Mouse (Mus musculus) CH12.LX (cell line): ENCODE measurements at regions not wholly inside any gene's neighbourhood (a gene's known extent, or its start where the extent isn't known, plus 50 kb on each side); places are given as distances from the start of the nearest gene placed in this dataset.

Experiments
- DNase-seq: peaks from one replicate; pipeline ENCODE4 v3.0.0-alpha.2; 2013; ENCODE audit errors: extremely low read depth
- H3K27ac ChIP-seq: 2 replicates; pipeline ENCODE4 v1.5.1; 2012; ENCODE audit warnings: low read depth, mild to moderate bottlenecking, control low read depth, moderate library complexity; ENCODE audit not compliant: insufficient read depth
- H3K27me3 ChIP-seq: replicated peaks from 2 replicates; pipeline ENCODE3; 2012; ENCODE audit warnings: inconsistent platforms
- H3K36me3 ChIP-seq, 2 experiments: replicated peaks in 1 of 2; 2 replicates each; pipeline versions ENCODE3 to v1.6.1; 2012; ENCODE audit warnings: inconsistent platforms in 1 of 2, low read length in 1 of 2, mild to moderate bottlenecking in 1 of 2, mixed read lengths in 1 of 2, moderate library complexity in 1 of 2; ENCODE audit not compliant: control insufficient read depth in 1 of 2, insufficient read depth in 1 of 2
- H3K4me1 ChIP-seq, 2 experiments: 2 replicates each; pipeline ENCODE4 v1.6.1; 2012; ENCODE audit warnings: inconsistent platforms in 1 of 2, moderate library complexity in 1 of 2; ENCODE audit not compliant: insufficient read depth in 2 of 2, control insufficient read depth in 1 of 2
- H3K4me2 ChIP-seq: 2 replicates; pipeline ENCODE4 v1.6.1; 2012; ENCODE audit warnings: low read depth, mild to moderate bottlenecking, control low read depth; ENCODE audit not compliant: poor library complexity, insufficient read depth, severe bottlenecking
- H3K4me3 ChIP-seq, 3 experiments: fragments of 150-350 bp in 1 of 3; sonication (generic) in 1 of 3; replicated peaks in 1 of 3; 2 replicates each; pipeline versions ENCODE3 to v1.5.1; 2011 to 2012; ENCODE audit warnings: low read depth in 2 of 3, low read length in 2 of 3, mild to moderate bottlenecking in 2 of 3, moderate library complexity in 2 of 3, control low read depth in 1 of 3, improper control_type of control experiment in 1 of 3, inconsistent platforms in 1 of 3, mixed read lengths in 1 of 3; ENCODE audit not compliant: poor library complexity in 1 of 3
- H3K79me2 ChIP-seq: replicated peaks from 2 replicates; pipeline ENCODE4 v1.6.1; 2012; ENCODE audit warnings: mild to moderate bottlenecking, moderate library complexity; ENCODE audit not compliant: control insufficient read depth, poor library complexity, insufficient read depth, severe bottlenecking; ENCODE audit errors: extremely low read depth
- H3K9ac ChIP-seq: 2 replicates; pipeline ENCODE4 v1.6.1; 2012; ENCODE audit warnings: low read depth, mild to moderate bottlenecking, control low read depth, moderate library complexity; ENCODE audit not compliant: insufficient read depth
- H3K9me3 ChIP-seq: replicated peaks from 2 replicates; pipeline ENCODE3; 2012; ENCODE audit warnings: low read length, inconsistent platforms, mixed read lengths
- CHD2 ChIP-seq: IDR thresholded peaks from 2 replicates; pipeline ENCODE4 v1.6.1; 2011; ENCODE audit warnings: low read length, improper control_type of control experiment
- CTCF ChIP-seq, 2 experiments: IDR thresholded peaks in 1 of 2; conservative IDR thresholded peaks in 1 of 2; 2 replicates each; pipeline ENCODE4 v1.5.1; 2011 to 2012; ENCODE audit warnings: low read depth in 2 of 2, low read length in 2 of 2, improper control_type of control experiment in 1 of 2, inconsistent platforms in 1 of 2, mild to moderate bottlenecking in 1 of 2, moderate library complexity in 1 of 2
- EP300 ChIP-seq: IDR thresholded peaks from 2 replicates; pipeline ENCODE4 v1.6.1; 2011; ENCODE audit warnings: low read length, improper control_type of control experiment
- IRF4 ChIP-seq: IDR thresholded peaks from 2 replicates; pipeline ENCODE4 v1.6.1; 2014; ENCODE audit warnings: low read depth, mild to moderate bottlenecking, inconsistent platforms, low read length, improper control_type of control experiment
- MXI1 ChIP-seq: IDR thresholded peaks from 2 replicates; pipeline ENCODE4 v1.6.1; 2011; ENCODE audit warnings: mild to moderate bottlenecking, low read depth, low read length, improper control_type of control experiment
- POLR2AphosphoS2 ChIP-seq: IDR thresholded peaks from 2 replicates; pipeline ENCODE4 v1.6.1; 2011; ENCODE audit warnings: low read depth, low read length, improper control_type of control experiment
- RCOR1 ChIP-seq: conservative IDR thresholded peaks from 2 replicates; pipeline ENCODE4 v1.6.1; 2012; ENCODE audit warnings: low read depth, mild to moderate bottlenecking, inconsistent platforms, low read length, improper control_type of control experiment
- SIN3A ChIP-seq: IDR thresholded peaks from 2 replicates; pipeline ENCODE4 v1.6.1; 2012; ENCODE audit warnings: low read length, improper control_type of control experiment, inconsistent platforms
- TCF12 ChIP-seq: IDR thresholded peaks from 2 replicates; pipeline ENCODE4 v1.6.1; 2014; ENCODE audit warnings: low read depth, mild to moderate bottlenecking, inconsistent platforms, low read length, improper control_type of control experiment
- USF1 ChIP-seq: IDR thresholded peaks from 2 replicates; pipeline ENCODE4 v1.6.1; 2014; ENCODE audit warnings: low read depth, mild to moderate bottlenecking, inconsistent platforms, low read length, improper control_type of control experiment
- ZMIZ1 ChIP-seq: IDR thresholded peaks from 2 replicates; pipeline ENCODE4 v1.6.1; 2012; ENCODE audit warnings: low read depth, mild to moderate bottlenecking, inconsistent platforms, low read length, improper control_type of control experiment
- ZNF384 ChIP-seq: IDR thresholded peaks from 2 replicates; pipeline ENCODE4 v1.6.1; 2012; ENCODE audit warnings: low read depth, low read length, improper control_type of control experiment, inconsistent platforms
- dilution Hi-C: fragments of 300-500 bp; cut with MboI; formaldehyde crosslinking; loops from 2 replicates; pipeline ENCODE4 v1.14.3; 2020; ENCODE audit warnings: low sequenced_read_pairs; ENCODE audit not compliant: extremely low pct_unique_long_range_greater_than_20kb, extremely low pct_ligation_motif_present
- in situ Hi-C: fragments of 300-500 bp; cut with MboI; formaldehyde crosslinking; loops from 3 replicates; pipeline ENCODE4 v1.14.3; 2019; ENCODE audit warnings: low sequenced_read_pairs, low pct_ligation_motif_present, low pct_unique_long_range_greater_than_20kb, mixed read lengths

- Histone ChIP-seq H3K9me3 (peaks cover 25% of the 10 kb centered on the region), H3K4me2 (no peak overlapping the region), H3K4me1 (no peaks in the 10 kb centered on the region), H3K36me3 (no peaks in the 10 kb centered on the region), H3K79me2 (no peaks in the 10 kb centered on the region), H3K4me3 (no peak overlapping the region), H3K27me3 (no peaks in the 10 kb centered on the region)
- in situ Hi-C loops, result no loop called here
- TF ChIP-seq ZNF384, result no peak
- no peak for TF ChIP-seq IRF4
- TF ChIP-seq EP300, result no peak
- TF ChIP-seq, all 38 proteins: peak for 0
- Histone ChIP-seq H3K9ac (no peak overlapping the region), H3K27ac (no peak overlapping the region)
- dilution Hi-C loops, result no loop called here
- DNase-seq, result no peak
Observed at GRCm38 (mm10) chr16:75304743-75305142, 281.1 kb downstream of the Lipi start.

GRCm38 (mm10) chr16:75297416-75297815, 288.4 kb downstream of the Lipi start:
- Histone ChIP-seq H3K4me1 (no peaks in the 10 kb centered on the region), H3K4me2 (no peak overlapping the region), H3K9me3 (peaks cover 47% of the 10 kb centered on the region)
- TF ChIP-seq CTCF (conservative IDR thresholded peaks at IDR 0.05 in 1 of 2, IDR thresholded peaks at IDR 0.05 in 1 of 2; ENCODE audit: low read depth in 2 of 2, low read length in 2 of 2) (no peak), TCF12 (no peak), MXI1 (no peak), EP300 (no peak), USF1 (no peak)
- TF ChIP-seq, all 38 proteins: peak for 0
- Histone ChIP-seq H3K27ac (no peak overlapping the region), H3K79me2 (no peaks in the 10 kb centered on the region), H3K36me3 (no peaks in the 10 kb centered on the region), H3K4me3 (no peak overlapping the region), H3K27me3 (no peaks in the 10 kb centered on the region), H3K9ac (no peak overlapping the region)
- DNase-seq, result no peak
- in situ Hi-C loops, result no loop called here
- dilution Hi-C loops, result no loop called here

- in situ Hi-C loops, result no loop called here
- peaks cover 44% of the 10 kb centered on the region for H3K9me3 ChIP-seq
Observed at GRCm38 (mm10) chr16:75292736-75293428, 293.0 kb downstream of the Lipi start.

More at GRCm38 (mm10) chr16:75292736-75293428, 293.0 kb downstream of the Lipi start:
- no peaks in the 10 kb centered on the region for H3K79me2 ChIP-seq
- no peak overlapping the region for H3K9ac ChIP-seq
- no peaks in the 10 kb centered on the region for H3K27me3 ChIP-seq
- H3K27ac ChIP-seq, result no peak overlapping the region
- dilution Hi-C loops, result no loop called here
- DNase-seq, result no peak
- no peak overlapping the region for H3K4me3 ChIP-seq
- H3K4me1 ChIP-seq, result no peaks in the 10 kb centered on the region
- H3K4me2 ChIP-seq, result no peak overlapping the region
- TF ChIP-seq ZMIZ1, result no peak
- TF ChIP-seq SIN3A, result no peak
- no peak for TF ChIP-seq RCOR1
- no peak for TF ChIP-seq EP300
- no peak for TF ChIP-seq MXI1
- no peak for TF ChIP-seq CHD2
- no peak for TF ChIP-seq POLR2AphosphoS2
- no peaks in the 10 kb centered on the region for H3K36me3 ChIP-seq
